Mouse (Mus musculus) thymus, postnatal 4 days (tissue): ENCODE data around the gene Hdac9.

ENCODE experiments used
- DNase-seq: peaks from one replicate; pipeline ENCODE4 v3.0.0; 2021

The Hdac9 gene

DNA sequence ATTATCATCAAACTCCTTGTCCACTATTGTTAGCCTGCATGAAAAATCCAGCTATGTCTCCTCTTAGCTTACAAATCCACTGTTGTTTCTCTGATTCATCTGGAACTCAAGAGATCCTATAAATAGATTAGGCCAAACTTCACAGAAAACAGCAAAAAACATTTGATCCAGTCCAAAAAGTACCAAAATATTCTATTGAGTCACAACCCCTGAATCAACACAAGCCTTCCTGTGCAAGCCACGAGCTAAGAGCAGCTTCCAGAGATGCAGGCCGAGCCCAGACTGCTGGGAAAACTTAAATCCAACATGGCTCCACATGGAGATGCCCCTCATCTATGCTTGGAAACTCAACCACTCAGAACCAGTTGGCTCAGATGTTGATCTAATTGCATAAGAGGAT is 113.2 kb downstream of the Hdac9 start:
- no peak for DNase-seq

- DNase-seq: no peak
Measured at GRCm38 (mm10) chr12:34802308-34802707, 114.6 kb downstream of the Hdac9 start.

GRCm38 (mm10) chr12:34801752-34802151 is 115.1 kb downstream of the Hdac9 start:
- DNase-seq: no peak

DNA sequence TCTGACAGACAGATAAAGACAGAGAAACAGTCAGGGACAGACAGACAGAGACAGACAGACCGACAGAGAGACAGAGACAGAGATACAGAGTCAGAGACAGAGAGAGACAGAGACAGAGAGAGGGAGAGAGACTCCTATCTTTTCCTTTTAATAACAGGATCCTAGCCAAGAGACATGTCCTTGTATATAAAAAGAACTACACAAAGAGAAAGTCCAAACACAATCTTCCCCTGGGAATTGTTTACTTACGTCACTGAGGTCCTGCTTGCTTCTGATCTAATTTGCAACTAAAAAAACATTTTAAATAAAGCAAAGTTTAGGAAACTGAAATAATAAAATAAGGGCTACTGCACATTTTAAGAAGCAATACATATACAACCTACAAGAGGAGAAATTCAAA is 119.5 kb downstream of the Hdac9 start:
- DNase-seq: no peak

GRCm38 (mm10) chr12:34795487-34795886 is 121.4 kb downstream of the Hdac9 start:
- DNase-seq: no peak

DNA sequence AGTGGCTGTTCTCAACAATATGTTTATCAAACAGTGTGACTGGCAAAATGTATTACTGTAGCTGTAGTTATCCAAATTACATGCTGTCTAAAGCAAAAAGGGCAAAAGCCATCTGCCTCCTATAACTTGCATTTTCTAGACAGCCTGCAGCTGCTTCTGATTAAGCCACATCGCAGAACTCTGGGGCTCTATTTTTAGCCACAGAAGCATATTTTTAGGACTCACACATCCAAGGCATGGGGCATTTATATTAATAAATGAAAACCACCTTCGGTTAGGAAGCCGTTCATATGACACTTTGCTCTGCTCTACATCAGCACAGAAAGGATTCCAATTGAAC is 124.8 kb downstream of the Hdac9 start:
- DNase-seq: no peak

GRCm38 (mm10) chr12:34791213-34792112 is 125.4 kb downstream of the Hdac9 start:
- DNase-seq: no peak

GRCm38 (mm10) chr12:34789031-34789982 is 127.6 kb downstream of the Hdac9 start:
- DNase-seq: no peak

- no peak for DNase-seq
Measured at GRCm38 (mm10) chr12:34787380-34787779, 129.5 kb downstream of the Hdac9 start.

GRCm38 (mm10) chr12:34783574-34783973 is 133.3 kb downstream of the Hdac9 start:
- DNase-seq: no peak

DNA sequence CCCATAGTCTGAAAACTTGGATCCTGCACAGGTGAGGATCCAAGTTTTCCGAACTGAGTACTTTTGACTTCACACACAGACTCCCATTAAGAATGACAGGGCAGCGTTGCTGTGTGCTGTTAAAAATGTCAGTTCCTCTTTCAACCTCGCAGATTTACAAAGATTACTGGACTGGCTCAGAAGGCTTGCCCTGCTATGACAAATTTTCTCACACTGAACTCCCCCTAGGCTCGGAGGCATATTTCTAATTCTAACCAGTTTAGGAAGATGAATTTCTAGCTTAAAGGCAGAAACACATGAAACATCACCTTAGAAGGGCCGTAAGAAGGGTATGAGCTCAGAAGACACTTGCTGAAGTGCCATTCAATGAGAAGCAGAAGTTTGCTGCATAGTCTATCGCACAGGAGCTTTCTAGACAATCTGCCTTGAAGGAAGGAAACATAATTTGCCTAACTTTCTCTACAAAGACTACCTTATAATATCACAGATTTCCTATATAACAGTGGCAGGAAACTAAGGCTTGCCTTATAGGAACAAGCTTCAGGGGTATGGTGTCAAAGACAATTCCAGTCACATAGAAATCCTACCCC is 137.4 kb downstream of the Hdac9 start:
- DNase-seq: no peak

GRCm38 (mm10) chr12:34776170-34776569 is 140.7 kb downstream of the Hdac9 start:
- no peak for DNase-seq

DNA sequence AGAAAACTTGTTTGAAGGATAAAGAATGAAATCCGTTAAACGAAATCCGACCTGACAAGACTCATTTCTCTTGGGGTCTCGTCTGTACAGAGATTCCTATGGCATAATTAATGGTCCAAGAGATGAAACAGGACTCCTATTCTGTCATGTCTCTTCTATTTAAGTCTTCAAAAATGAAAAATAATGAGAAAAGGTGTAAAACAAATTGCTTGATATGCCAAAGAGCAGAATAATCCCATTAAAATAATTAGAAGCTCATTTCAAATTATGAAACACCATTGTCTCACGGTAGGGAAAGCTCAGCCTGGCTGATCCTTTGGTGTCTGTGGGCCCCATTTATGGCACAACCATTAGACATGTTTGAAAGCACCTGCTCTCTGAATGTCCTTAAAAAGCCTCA is 142.8 kb downstream of the Hdac9 start:
- DNase-seq: no peak

DNA sequence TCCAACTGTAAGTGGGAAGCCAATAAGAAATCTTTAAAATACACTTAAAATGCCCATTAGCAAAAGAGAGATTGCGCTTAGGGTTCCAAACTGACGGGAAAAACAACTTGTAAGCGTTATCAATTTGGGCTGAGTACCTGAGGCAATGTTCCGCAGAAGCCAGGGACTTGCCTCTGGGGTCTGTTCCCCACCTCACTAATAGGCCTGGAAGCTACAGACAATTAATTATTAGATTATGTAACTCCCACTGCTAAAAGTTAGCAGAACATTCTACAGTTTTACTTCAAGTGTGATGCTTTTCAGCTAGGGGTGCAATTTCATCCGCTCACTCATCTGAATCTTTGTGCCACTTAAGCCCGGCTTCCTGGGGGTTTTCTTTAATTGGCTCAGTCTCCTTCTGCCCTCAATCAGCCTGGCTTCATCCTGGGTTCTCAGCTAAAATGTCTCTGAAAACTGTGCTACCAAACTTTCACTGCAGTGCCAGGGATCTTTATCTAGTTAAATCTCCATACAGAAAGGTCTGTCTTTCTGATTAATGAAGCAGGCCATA is 149.6 kb downstream of the Hdac9 start:
- DNase-seq: no peak

GRCm38 (mm10) chr12:34747266-34747665 is 169.6 kb downstream of the Hdac9 start:
- DNase-seq: no peak

DNA sequence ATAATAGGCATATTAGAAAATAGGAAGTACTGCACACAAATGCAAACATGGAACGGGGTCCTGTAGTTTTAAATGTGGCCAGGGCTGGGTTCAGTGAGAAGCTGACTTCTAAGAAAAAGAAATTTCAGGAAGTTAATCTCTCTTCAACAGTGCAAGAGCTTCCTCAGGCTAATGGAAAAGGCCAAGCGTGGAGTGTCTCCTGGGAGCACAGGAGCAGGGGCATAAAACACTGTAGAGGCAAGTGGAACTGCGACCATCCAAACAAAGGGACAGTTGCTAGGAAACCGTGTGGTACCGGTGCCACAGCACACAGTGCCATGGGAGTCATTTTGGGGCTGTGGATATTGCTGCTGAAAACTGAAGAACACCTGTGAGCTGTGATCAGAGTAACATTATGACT is 191.7 kb downstream of the Hdac9 start:
- no peak for DNase-seq

DNA sequence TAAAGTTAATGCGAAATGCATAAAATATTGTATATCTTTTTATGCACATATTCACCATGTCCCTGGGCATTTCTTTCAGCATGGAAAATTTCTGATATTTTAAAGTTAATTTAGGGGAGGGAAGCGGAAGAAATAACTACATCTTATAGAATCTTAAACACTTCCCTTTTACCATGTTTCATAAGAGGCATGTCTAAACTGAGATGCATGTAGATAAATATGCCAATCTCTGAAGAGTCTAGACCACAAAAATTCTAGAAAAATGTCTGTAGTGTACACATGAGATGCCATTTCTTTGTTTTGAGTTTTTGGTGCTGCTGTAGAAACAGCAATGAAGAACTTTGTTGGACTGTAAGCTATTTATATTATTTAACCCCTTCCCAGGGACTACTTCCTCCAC is 192.6 kb downstream of the Hdac9 start:
- DNase-seq: no peak

DNA sequence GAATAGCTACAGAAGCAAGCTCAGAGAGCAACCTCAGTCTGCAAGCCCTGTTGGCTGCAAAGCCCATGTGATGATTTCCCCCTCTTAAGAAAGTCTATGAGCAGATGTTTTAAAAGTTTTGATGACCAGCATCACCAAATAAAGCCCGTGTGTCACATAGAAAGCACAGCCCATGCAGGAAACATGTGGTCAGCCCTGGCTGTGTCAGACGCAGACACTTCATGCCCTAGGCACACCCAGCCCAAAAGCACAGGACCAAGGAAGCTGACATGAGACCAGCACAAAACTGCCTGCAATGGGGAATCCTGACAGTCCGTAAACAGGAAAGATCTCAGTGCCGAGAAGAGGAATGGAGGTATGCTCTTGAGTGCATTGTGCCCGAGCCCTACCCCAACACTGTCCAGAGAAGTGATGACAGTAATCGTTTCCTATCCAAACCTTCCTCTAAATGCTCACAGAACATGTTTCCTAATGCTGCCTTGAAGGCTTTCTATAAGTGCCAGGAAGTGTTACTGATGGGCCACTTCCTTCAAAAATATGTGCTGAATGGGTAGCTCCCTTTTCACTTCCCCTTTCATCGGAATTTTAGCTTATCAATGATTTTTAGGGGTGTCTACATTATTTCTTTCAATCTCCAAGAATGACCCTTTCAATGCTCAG is 193.9 kb downstream of the Hdac9 start:
- no peak for DNase-seq

- DNase-seq: no peak
Measured at GRCm38 (mm10) chr12:34720906-34721305, 196.0 kb downstream of the Hdac9 start.

GRCm38 (mm10) chr12:34714266-34714939 is 202.5 kb downstream of the Hdac9 start:
- no peak for DNase-seq

- no peak for DNase-seq
Measured at GRCm38 (mm10) chr12:34697981-34698380, 218.9 kb downstream of the Hdac9 start.

GRCm38 (mm10) chr12:34696736-34697135 is 220.2 kb downstream of the Hdac9 start:
- no peak for DNase-seq
